Mouse (Mus musculus) erythroblast, embryonic 14.5 days (primary cell): ENCODE results near the gene Cops3.

Experiments
- GATA1 ChIP-seq: IDR thresholded peaks from 2 replicates; pipeline ENCODE4 v1.6.1; 2012; ENCODE audit warnings: low read length, inconsistent platforms, mixed read lengths
- TAL1 ChIP-seq: IDR thresholded peaks from 3 replicates; pipeline ENCODE4 v1.6.1; 2012; ENCODE audit warnings: low read length, inconsistent platforms, mixed read lengths

- TF ChIP-seq TAL1 (no peak), GATA1 (no peak)
These were observed 31.3 kb downstream of the Cops3 start for GRCm38 (mm10) chr11:59808170-59808960.
